Mouse (Mus musculus) limb, embryonic 12.5 days (tissue): Measurements from ENCODE around the gene Aftph. TPM values are rescaled to one million over a fixed set of nuclear protein-coding genes. Genes with fewer than 3 reads are reported as not detected.
A peak's percentile ranks its signal among the peaks of the same experiment; 100 is the strongest.

ENCODE experiments used
- ATAC-seq: fragments of 200-750 bp; cut with Nextera tagmentation; 2 replicates; pipeline ENCODE4 v1.8.0; 2017; ENCODE audit warnings: low read depth, moderate TSS enrichment; ENCODE audit not compliant: insufficient number of reproducible peaks, insufficient read depth, low FRiP score, low TSS enrichment
- H3K27ac ChIP-seq: fragments of 300-500 bp; sonication (generic); 2 replicates; pipeline ENCODE4 v1.5.1; 2016; ENCODE audit warnings: mild to moderate bottlenecking, moderate library complexity
- H3K27me3 ChIP-seq: fragments of 300-500 bp; sonication (generic); 2 replicates; pipeline ENCODE4 v1.6.1; 2016; ENCODE audit warnings: mild to moderate bottlenecking, moderate library complexity
- H3K36me3 ChIP-seq: fragments of 300-500 bp; sonication (generic); 2 replicates; pipeline ENCODE4 v1.6.1; 2016; ENCODE audit warnings: mild to moderate bottlenecking, moderate library complexity
- H3K4me1 ChIP-seq: fragments of 300-500 bp; sonication (generic); replicated peaks from 2 replicates; pipeline ENCODE4 v1.6.1; 2016
- H3K4me2 ChIP-seq: fragments of 300-500 bp; sonication (generic); 2 replicates; pipeline ENCODE4 v1.6.1; 2016; ENCODE audit warnings: mild to moderate bottlenecking, moderate library complexity
- H3K4me3 ChIP-seq: fragments of 300-500 bp; sonication (generic); replicated peaks from 2 replicates; pipeline ENCODE4 v1.5.1; 2016; ENCODE audit warnings: mild to moderate bottlenecking
- H3K9ac ChIP-seq: fragments of 300-500 bp; sonication (generic); replicated peaks from 2 replicates; pipeline ENCODE4 v1.6.1; 2016; ENCODE audit warnings: mild to moderate bottlenecking, moderate library complexity
- H3K9me3 ChIP-seq: fragments of 300-500 bp; sonication (generic); 2 replicates; pipeline ENCODE4 v1.6.1; 2016; ENCODE audit warnings: mild to moderate bottlenecking, moderate library complexity
- WGBS: fragments of 180-500 bp; shearing (Covaris S2); methylation state at CpG from one replicate; pipeline ENCODE4 v1.1.7; 2016; 5-methylcytosine and 5-hydroxymethylcytosine counted together
- polyA plus RNA-seq: library from polyadenylated mRNA; unstranded; fragments of >200 nt; fragmentation: Nextera tagmentation; extraction: Ambion mirVana; gene quantifications from 2 replicates; pipeline ENCODE4 v1.2.1, GENCODE M21; 2016

Aftph gene
- polyA plus RNA-seq, 1 experiment from 2014 or later = 18.6 TPM

DNA sequence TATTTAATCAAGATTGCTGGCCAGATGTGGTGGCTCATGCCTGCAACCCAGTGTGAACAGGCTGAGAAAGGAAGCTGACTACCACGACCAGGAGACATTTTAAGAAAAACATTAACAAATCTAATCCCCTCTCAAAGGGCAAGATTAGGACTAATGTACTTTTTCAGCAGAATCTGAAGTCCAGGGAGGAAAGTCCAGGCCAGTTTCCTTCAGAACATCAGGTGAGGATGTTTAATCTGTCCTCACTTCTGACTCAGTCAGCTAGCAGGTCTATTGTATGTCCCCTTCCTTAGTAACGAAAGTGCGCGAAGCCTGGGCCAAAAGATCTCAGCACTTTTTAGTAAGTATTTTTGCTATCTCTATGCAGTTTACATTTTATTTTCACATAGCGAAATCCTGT, 17.8 kb downstream of the Aftph start:
- peaks cover 30% of the 10 kb centered on the region for H3K36me3 ChIP-seq
- 92% methylated on average over 5 of the region's 5 CpGs for WGBS
- no peak overlapping the region for H3K9ac ChIP-seq
- H3K4me1 ChIP-seq = no peaks in the 10 kb centered on the region
- no peak overlapping the region for H3K27ac ChIP-seq
- H3K27me3 ChIP-seq = no peaks in the 10 kb centered on the region
- no peak overlapping the region for H3K4me3 ChIP-seq
- no peaks in the 10 kb centered on the region for H3K9me3 ChIP-seq
- no peak overlapping the region for H3K4me2 ChIP-seq
- ATAC-seq = no peak

- peaks cover 6% of the 10 kb centered on the region for H3K4me1 ChIP-seq
- no peaks in the 10 kb centered on the region for H3K9me3 ChIP-seq
- no peak overlapping the region for H3K4me3 ChIP-seq
- WGBS = 73% methylated on average over 9 of the region's 9 CpGs
- ATAC-seq = no peak
- H3K27me3 ChIP-seq = no peaks in the 10 kb centered on the region
- peaks cover 8% of the 10 kb centered on the region for H3K36me3 ChIP-seq
- H3K4me2 ChIP-seq = no peak overlapping the region
- H3K27ac ChIP-seq = no peak overlapping the region
- H3K9ac ChIP-seq = no peak overlapping the region
These were observed 29.2 kb downstream of the Aftph start for GRCm38 (mm10) chr11:20712068-20712671.

DNA sequence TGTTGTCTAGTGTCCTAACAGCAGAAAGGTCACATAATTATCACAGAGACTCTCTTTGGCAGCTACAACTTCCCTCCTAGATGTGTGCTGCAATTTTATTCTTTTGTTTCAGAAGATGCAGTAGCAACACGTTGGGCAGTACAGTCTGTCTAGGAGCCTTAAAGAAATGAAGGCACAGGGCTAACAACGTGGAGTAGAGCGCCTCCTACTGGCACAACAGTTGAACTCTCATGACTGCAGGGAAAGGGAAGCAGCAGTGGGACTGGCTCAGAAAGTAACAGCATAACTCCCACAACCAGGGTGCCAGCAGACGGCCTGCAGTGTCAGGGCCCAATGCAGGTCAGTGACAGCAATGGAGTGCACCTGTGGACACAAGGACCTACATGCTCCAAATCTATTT, 50.4 kb downstream of the Aftph start:
- ATAC-seq = peak; percentile 59; the same call in 1 of the 2 replicates
- Histone ChIP-seq H3K9me3 (no peaks in the 10 kb centered on the region), H3K4me3 (no peak overlapping the region), H3K36me3 (peaks cover 3% of the 10 kb centered on the region; the same call in 1 of the 2 replicates), H3K27me3 (no peaks in the 10 kb centered on the region), H3K4me1 (no peaks in the 10 kb centered on the region; the same call in 1 of the 2 replicates), H3K27ac (no peak overlapping the region), H3K9ac (no peak overlapping the region), H3K4me2 (no peak overlapping the region)
- WGBS = 4% methylated on average over 4 of the region's 4 CpGs

DNA sequence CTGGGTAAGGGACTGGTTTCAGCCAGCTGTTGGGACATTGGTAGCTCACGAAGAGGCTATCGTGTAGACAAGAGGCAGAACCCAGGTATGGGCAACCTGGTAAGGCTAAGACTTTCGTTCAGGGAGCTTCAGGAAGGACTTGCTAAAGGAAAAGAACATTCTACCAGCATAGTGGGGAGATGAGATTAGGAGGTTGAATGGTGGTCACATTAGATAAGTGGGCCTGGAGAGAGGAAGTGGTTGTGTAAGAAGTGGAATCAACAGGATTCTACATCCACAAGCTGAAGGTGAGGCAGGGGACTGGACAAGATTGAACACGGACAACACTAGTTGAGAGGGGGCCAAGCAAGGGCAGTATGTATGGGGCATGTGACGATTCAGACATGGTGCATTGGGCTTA, 59.7 kb downstream of the Aftph start:
- Histone ChIP-seq H3K9ac (no peak overlapping the region), H3K4me3 (no peak overlapping the region), H3K4me2 (no peak overlapping the region), H3K36me3 (peaks cover 10% of the 10 kb centered on the region; the same call in 1 of the 2 replicates), H3K27ac (no peak overlapping the region), H3K4me1 (no peaks in the 10 kb centered on the region), H3K27me3 (no peaks in the 10 kb centered on the region; the same call in 1 of the 2 replicates), H3K9me3 (no peaks in the 10 kb centered on the region)
- WGBS = 90% methylated on average over 5 of the region's 5 CpGs
- ATAC-seq = no peak

- H3K4me1 ChIP-seq = no peaks in the 10 kb centered on the region
- no peak for ATAC-seq
- no peak overlapping the region for H3K9ac ChIP-seq
- H3K9me3 ChIP-seq = no peaks in the 10 kb centered on the region
- no peaks in the 10 kb centered on the region; the same call in 1 of the 2 replicates for H3K27me3 ChIP-seq
- no peak overlapping the region for H3K4me3 ChIP-seq
- WGBS = 85% methylated on average over 5 of the region's 5 CpGs
- H3K27ac ChIP-seq = no peak overlapping the region
- H3K4me2 ChIP-seq = no peak overlapping the region
- peaks cover 5% of the 10 kb centered on the region; the same call in 1 of the 2 replicates for H3K36me3 ChIP-seq
These were observed 60.6 kb downstream of the Aftph start for GRCm38 (mm10) chr11:20680781-20681180.

DNA sequence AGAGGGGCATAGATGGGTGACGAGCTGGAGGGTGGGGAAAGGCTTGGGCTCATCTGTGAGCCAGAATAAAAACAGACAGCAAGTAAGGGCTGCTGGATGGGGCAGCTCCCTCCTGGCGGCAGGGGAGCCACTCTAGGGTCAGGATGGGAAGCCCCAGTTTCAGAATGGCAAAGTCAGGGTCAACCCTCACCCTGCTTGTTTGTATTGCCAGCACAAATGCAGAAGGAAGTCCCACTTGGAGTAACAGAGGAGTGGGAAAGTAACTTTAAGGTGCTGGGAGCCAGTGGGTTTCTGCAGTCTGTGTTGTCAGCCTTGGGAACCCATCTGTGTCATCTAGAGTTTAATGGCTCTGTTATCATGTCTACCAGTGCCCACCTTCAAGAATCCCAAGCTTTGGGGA, 62.0 kb downstream of the Aftph start:
- H3K4me3 ChIP-seq = no peak overlapping the region
- no peaks in the 10 kb centered on the region; the same call in 1 of the 2 replicates for H3K27me3 ChIP-seq
- H3K9ac ChIP-seq = no peak overlapping the region
- no peak for ATAC-seq
- H3K4me1 ChIP-seq = no peaks in the 10 kb centered on the region
- H3K27ac ChIP-seq = no peak overlapping the region
- no peaks in the 10 kb centered on the region for H3K9me3 ChIP-seq
- no peak overlapping the region for H3K4me2 ChIP-seq
- 85% methylated on average over 2 of the region's 2 CpGs for WGBS
- H3K36me3 ChIP-seq = peaks cover 2% of the 10 kb centered on the region; the same call in 1 of the 2 replicates

GRCm38 (mm10) chr11:20672513-20672912, 68.9 kb downstream of the Aftph start:
- no peaks in the 10 kb centered on the region; the same call in 1 of the 2 replicates for H3K27me3 ChIP-seq
- H3K4me2 ChIP-seq = no peak overlapping the region
- ATAC-seq = no peak
- H3K4me1 ChIP-seq = peaks cover 5% of the 10 kb centered on the region
- no peaks in the 10 kb centered on the region for H3K36me3 ChIP-seq
- 79% methylated on average over 6 of the region's 6 CpGs for WGBS
- H3K9me3 ChIP-seq = no peaks in the 10 kb centered on the region
- H3K4me3 ChIP-seq = no peak overlapping the region
- no peak overlapping the region for H3K9ac ChIP-seq
- no peak overlapping the region for H3K27ac ChIP-seq

- Histone ChIP-seq H3K27me3 (no peaks in the 10 kb centered on the region; the same call in 1 of the 2 replicates), H3K4me2 (no peak overlapping the region), H3K36me3 (no peaks in the 10 kb centered on the region), H3K9me3 (no peaks in the 10 kb centered on the region), H3K27ac (no peak overlapping the region), H3K9ac (no peak overlapping the region), H3K4me3 (no peak overlapping the region), H3K4me1 (peaks cover 5% of the 10 kb centered on the region)
- WGBS = 54% methylated on average over 6 of the region's 6 CpGs
- ATAC-seq = no peak
These were observed 69.5 kb downstream of the Aftph start for GRCm38 (mm10) chr11:20671789-20672392.

GRCm38 (mm10) chr11:20664878-20665277, 76.5 kb downstream of the Aftph start:
- Histone ChIP-seq H3K36me3 (no peaks in the 10 kb centered on the region), H3K4me3 (no peak overlapping the region), H3K27ac (no peak overlapping the region), H3K9ac (no peak overlapping the region), H3K27me3 (no peaks in the 10 kb centered on the region), H3K4me2 (no peak overlapping the region), H3K9me3 (no peaks in the 10 kb centered on the region), H3K4me1 (peaks cover 5% of the 10 kb centered on the region)
- WGBS = 74% methylated on average over 9 of the region's 9 CpGs
- ATAC-seq = no peak

GRCm38 (mm10) chr11:20663580-20664198, 77.7 kb downstream of the Aftph start:
- Histone ChIP-seq H3K27ac (no peak overlapping the region), H3K27me3 (no peaks in the 10 kb centered on the region), H3K9me3 (no peaks in the 10 kb centered on the region), H3K9ac (no peak overlapping the region), H3K4me1 (no peaks in the 10 kb centered on the region), H3K4me3 (no peak overlapping the region), H3K36me3 (no peaks in the 10 kb centered on the region), H3K4me2 (no peak overlapping the region)
- WGBS = 44% methylated on average over 5 of the region's 5 CpGs
- no peak for ATAC-seq

GRCm38 (mm10) chr11:20662811-20663210, 78.6 kb downstream of the Aftph start:
- Histone ChIP-seq H3K4me3 (no peak overlapping the region), H3K27ac (no peak overlapping the region), H3K9me3 (no peaks in the 10 kb centered on the region), H3K36me3 (no peaks in the 10 kb centered on the region), H3K4me2 (no peak overlapping the region), H3K4me1 (no peaks in the 10 kb centered on the region), H3K27me3 (no peaks in the 10 kb centered on the region), H3K9ac (no peak overlapping the region)
- 76% methylated on average over 7 of the region's 7 CpGs for WGBS
- ATAC-seq = no peak
